In genomic region chr16:50149606-50150005, GRCm38 (mm10) we compare ENCODE assay signal across 25 mouse cellular contexts.
"Had no signal": no experiment of that assay in that cellular context is flagged by ENCODE, and none has a peak within 500 bp of the region (broad histone marks: within the 10 kb centered on the region; RNA-seq: fewer than 3 reads in every experiment).

No protein-coding gene starts in this region.

- ATAC-seq: hindbrain, embryonic 16.5 days; inflammation-experienced regulatory T-cells, adult 6 months; intestine, embryonic 16.5 days had no signal

- H3K4me2 ChIP-seq: heart, embryonic 11.5 days; heart, embryonic 13.5 days; heart, embryonic 15.5 days; hindbrain, embryonic 12.5 days; hindbrain, embryonic 14.5 days; limb, embryonic 12.5 days; liver, embryonic 11.5 days; liver, embryonic 13.5 days had no signal

- H3K4me3 ChIP-seq: gastrocnemius, adult 2 months; heart, embryonic 13.5 days; heart, embryonic 15.5 days; hindbrain, embryonic 10.5 days; hindbrain, embryonic 12.5 days; layer of hippocampus, adult 2 months; left cerebral cortex, adult 2 months; limb, embryonic 10.5 days; limb, embryonic 12.5 days; liver, embryonic 13.5 days had no signal

- H3K36me3 ChIP-seq: heart, embryonic 13.5 days; heart, embryonic 15.5 days; hindbrain, embryonic 10.5 days; hindbrain, embryonic 12.5 days; limb, embryonic 10.5 days; limb, embryonic 12.5 days; liver, embryonic 13.5 days had no signal

- H3K4me1 ChIP-seq: heart, embryonic 13.5 days; heart, embryonic 15.5 days; hindbrain, embryonic 10.5 days; hindbrain, embryonic 12.5 days; liver, embryonic 13.5 days had no signal

- DNase-seq: gastrocnemius, adult 2 months; gastrocnemius, postnatal 10 days; gastrocnemius, postnatal 25 days; heart, postnatal 4 days; kidney, adult 18-20 months; kidney, adult 8-10 months; kidney, postnatal 10 days; kidney, postnatal 25 days; kidney, postnatal 4 days; liver; liver, embryonic 13.5 days had no signal

- H3K9ac ChIP-seq: heart, embryonic 13.5 days; heart, embryonic 15.5 days; hindbrain, embryonic 12.5 days; hindbrain, embryonic 14.5 days; limb, embryonic 12.5 days; liver, embryonic 13.5 days had no signal

- H3K27me3 ChIP-seq: heart, embryonic 13.5 days; heart, embryonic 15.5 days; hindbrain, embryonic 12.5 days; limb, embryonic 12.5 days; liver, embryonic 13.5 days had no signal

- H3K9me3 ChIP-seq: heart, embryonic 13.5 days; heart, embryonic 15.5 days; liver, embryonic 13.5 days had no signal

- H3K27ac ChIP-seq: gastrocnemius, adult 2 months; heart, embryonic 13.5 days; heart, embryonic 15.5 days; hindbrain, embryonic 10.5 days; hindbrain, embryonic 12.5 days; hindbrain, embryonic 14.5 days; layer of hippocampus, adult 2 months; left cerebral cortex, adult 2 months; limb, embryonic 10.5 days; limb, embryonic 12.5 days; liver, embryonic 13.5 days had no signal
